Mouse (Mus musculus): ENCODE results near the gene Baiap2l1.
"Not testable (repeated sequence)": the region's sequence is repeated elsewhere in the genome, so short reads cannot be mapped to it uniquely, and the experiment has no call there.

The Baiap2l1 gene

DNA sequence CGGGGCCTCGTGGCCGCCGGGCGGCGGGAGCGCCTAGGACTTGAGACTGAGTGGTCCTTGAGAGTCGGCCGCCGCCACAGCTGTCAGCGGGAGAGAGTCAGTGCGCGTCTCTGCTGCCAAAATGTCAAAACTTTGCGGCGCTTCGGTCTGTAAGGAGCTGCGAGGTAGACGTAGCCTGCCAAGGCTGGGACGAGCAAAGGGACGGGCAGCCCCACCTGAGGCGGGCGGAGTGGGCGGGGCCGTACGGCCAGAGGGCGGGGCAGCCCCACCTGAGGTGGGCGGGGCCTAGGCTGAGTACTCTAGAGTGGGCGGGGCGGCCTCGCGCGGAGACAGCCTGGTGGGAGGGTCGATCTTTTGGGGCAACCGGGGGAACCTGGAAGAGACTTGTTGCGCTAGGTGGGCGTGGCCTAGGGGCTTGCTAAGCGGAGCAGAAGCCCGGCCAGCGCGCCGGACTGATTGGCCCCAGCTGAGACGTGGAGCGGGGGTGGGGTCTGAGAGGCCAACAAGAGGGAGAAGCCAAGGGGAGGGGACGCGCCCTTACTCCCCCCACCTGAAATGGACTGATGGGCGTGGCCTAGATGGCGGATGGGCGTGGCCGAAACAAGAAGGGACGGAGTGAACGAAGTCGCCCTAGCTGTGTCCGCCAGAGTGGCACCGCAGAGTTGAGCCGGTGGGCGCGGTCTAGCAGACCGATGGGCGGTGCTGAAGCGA lies at the start of gene Baiap2l1:
TSS of gene Baiap2l1 (minus strand) at position 232 of the 711 bp plus-strand sequence.
- peak; percentile 62 for DNase-seq (ENCODE audit: low spot score)

DNA sequence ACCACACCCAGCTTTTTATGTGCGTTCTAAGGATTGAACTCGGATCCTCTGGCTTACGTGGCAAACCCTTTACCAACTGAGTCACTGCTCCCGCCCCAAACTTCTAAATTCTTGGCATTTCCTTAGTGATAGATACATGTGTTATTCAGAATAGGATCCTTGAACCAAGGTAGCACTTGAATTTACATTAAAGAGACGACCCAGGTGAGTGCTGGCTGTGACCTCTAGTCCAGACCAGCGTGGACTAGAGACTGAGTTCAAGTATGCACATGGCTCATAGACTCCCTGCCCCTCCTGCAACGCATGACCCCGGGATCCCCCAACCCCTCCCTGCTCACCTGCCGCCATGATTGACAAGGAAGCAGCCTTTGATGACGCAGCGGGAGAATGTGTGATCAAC lies 48.3 kb upstream of the Baiap2l1 start:
- no peak for DNase-seq (ENCODE audit: low spot score)

DNA sequence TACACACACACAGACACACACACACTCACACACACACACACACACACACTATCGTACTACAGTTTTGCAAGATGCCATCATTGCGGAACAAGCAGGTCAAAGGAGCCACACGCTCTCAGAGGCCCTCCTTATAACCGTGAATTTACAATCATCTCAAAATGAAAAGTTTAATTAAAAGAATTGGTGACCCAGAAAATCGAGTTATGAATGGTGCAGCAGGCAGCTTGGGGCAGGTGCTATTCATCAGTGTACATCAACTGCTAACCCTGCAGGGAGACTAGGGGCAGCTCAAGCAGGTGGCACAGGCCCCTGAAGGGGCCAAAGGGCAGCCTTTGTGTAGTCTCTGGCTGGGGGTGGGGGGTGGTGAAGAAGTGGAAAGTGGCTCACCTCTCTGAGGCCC lies 42.9 kb upstream of the Baiap2l1 start:
- no peak for DNase-seq (ENCODE audit: low spot score)

DNA sequence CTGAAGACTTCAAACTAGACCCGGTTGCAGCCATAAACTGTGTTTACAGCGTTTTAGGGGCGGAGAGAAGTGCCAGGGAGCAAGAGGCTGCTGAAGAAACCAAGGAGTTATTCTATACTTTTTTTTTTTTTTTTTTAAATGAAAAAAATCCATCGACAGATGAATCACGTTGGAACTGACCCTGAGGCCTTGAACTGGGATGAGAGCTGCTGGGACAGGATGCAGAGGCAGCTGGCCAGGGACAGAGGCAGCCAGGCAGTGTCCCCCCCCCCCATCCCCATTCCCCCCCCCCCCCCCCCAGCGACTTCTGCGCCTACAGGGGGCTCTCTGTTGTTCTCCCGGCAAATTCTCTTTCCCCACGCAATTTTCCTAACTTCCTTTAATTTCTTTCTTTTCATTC lies 39.7 kb upstream of the Baiap2l1 start:
- no peak for DNase-seq (ENCODE audit: low spot score)

DNA sequence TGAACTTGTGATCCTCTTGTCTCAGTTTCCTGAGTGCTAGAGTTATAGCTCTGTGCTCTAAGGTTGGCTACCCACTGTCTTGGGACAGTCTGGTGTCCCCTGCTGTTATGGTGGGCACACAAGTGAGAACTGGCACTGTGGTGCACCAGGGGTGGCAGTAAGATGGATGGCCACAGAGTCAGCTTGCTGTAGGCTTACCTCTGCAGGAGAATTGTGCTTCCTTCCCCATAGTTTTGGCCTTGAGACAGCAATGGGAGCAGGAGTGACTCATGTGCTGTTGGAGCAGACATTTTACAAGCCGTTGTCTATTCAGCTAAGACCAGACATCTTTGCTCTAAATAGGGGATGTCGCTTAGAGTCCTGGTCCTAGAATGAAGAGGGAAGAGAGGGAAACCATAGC lies 36.2 kb upstream of the Baiap2l1 start:
- no peak for DNase-seq (ENCODE audit: low spot score)

DNA sequence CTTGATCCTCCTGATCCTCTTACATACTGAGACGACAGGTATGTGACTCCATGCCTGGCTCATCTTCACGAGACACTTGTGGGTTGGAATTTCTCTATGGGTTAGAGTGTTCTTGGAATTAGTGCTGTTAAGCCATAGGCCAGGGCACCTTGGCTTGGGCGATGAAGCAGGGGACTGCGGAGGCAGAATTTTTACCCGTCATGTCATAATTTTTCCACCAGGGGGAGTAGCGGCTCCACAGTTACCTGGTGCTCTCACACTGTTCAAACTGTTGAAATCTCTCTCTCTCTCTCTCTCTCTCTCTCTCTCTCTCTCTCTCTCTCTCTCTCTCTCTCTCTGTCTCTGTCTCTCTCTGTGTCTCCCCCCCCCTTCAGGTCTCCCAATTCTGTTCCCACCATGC lies 29.9 kb upstream of the Baiap2l1 start:
- peak; percentile 53 for DNase-seq (ENCODE audit: low spot score)

DNA sequence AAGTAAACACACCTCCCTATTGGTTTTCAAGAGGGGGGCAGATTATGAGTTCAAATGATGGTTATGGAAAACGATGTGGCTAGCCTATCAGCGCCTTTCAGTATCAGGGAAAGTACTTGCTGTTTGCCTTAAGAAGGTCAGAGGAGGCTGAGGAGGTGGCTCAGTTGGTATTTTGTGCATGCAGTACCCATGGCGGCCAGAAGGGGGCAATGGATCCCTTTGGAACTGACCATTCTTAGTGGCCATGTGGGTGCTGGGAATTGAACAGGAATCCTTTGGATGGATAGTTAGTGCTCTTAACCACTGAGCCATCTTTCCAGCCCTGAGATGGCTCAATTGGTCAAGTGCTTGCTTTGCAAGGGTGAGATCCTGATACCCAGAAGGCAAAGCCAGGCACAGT lies 26.0 kb upstream of the Baiap2l1 start:
- DNase-seq (ENCODE audit: low spot score), result no peak

DNA sequence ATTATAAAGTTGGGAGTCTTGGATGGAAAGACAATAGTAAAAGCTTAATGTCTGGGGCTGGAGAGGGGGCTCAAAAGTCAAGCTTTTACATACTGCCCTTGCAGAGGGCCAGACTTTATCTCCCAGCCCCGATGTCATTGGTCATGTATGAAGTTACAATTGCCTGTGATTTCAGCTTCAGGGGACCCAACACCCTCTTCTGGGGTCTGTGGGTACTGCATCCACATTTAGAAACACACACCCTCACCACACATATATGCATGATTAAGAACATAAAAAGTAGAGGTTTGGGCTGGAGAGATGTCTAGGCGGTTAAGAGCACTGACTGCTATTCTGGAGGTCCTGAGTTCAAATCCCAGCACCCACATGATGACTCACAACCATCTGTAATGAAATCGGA lies 23.9 kb upstream of the Baiap2l1 start:
- DNase-seq (ENCODE audit: low spot score), result peak; percentile 7

DNA sequence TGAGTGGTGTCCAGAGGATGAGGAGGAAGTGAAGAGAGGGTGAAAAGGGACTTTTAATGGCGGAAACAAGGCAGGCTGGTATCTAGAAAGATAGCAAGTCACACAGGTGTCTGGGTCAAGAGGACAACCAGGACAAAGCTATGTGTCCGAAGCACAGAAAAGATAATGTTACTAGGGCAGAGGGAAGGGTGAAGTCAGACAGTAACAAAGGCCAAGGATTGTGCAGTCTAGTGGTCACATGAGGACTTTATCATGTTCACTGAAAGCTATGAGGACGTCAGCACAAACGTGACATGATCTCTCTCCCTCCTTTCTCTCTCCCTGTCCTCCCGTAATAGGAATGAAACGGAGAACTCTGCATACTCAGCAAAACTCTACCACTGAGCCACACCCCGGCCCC lies 22.8 kb upstream of the Baiap2l1 start:
- DNase-seq (ENCODE audit: low spot score), result no peak

DNA sequence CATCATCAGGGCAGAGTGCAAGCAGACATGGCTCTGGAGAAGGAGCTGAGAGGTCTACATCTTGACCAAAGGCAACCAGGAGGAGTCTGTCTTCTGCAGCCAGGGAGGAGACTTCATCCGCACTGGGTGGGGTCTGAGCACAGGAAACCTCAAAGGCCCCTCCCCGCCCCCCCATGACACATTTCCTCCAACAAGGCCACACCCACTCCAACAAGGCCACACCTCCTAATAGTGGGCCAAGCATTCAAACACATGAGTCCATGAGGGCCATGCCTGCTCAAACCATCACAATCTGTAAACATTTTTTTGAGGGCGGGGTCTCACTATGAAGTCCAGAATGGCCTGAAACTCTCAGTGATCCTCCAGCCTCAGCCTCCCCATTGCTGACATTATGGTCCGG lies 21.5 kb upstream of the Baiap2l1 start:
- no peak for DNase-seq (ENCODE audit: low spot score)

DNA sequence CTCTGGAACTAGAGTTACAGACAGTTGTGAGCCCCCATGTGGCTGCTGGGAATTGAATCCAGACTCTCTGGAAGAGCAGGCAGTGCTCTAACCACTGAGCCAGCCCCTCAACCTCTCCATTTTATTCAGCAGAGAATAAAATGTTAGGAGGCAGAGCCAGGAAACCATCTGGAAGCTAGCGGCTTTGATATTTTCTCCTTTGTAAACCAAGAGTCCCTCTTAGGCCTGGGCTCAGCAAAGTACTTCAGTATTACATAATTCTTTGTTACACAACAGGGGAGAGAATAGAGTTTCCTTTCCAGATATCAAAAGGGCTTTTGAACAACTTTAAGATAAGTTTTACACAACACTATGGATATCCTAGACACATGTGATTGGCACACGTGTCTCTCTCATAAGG lies 15.0 kb upstream of the Baiap2l1 start:
- no peak for DNase-seq (ENCODE audit: low spot score)

DNA sequence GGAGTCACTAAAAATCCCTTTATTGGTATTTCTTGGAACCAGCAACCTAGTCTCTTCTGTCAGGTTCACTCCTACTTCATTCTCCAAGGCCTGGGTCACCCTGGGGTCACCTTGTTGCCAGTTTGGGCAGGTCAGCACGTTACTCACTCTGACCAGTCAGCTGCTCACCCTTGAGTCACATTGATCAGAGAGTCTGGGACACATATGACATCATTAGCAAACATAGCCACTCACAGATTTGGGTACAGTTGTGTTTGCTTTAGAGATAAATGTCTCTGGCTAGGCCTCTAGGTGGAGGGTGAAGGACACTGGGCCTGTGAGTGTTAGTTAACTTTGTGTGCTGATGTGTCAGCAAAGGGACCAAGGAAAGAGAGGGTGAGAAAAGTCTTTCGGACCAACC lies 14.3 kb upstream of the Baiap2l1 start:
- DNase-seq (ENCODE audit: low spot score), result no peak

DNA sequence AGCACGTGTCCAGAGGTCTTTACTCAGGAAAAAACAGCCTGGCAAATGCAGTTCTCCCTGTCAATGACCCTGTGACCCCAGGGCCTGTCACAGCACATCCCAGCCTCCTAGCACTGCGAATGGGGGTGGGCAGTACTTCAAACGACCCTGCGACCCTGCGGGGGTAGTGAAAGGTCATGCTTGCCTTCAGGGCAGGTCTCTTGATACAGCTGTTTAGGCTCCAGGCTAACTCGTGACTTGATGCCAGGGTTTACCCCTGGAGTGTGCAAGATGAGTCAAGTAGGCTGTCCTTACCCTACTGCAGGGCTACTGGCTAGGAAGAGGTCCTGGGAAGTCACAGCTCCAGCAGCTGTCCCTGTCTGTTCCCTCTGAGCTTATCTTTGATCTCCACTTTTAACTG lies 13.1 kb upstream of the Baiap2l1 start:
- DNase-seq (ENCODE audit: low spot score), result no peak

DNA sequence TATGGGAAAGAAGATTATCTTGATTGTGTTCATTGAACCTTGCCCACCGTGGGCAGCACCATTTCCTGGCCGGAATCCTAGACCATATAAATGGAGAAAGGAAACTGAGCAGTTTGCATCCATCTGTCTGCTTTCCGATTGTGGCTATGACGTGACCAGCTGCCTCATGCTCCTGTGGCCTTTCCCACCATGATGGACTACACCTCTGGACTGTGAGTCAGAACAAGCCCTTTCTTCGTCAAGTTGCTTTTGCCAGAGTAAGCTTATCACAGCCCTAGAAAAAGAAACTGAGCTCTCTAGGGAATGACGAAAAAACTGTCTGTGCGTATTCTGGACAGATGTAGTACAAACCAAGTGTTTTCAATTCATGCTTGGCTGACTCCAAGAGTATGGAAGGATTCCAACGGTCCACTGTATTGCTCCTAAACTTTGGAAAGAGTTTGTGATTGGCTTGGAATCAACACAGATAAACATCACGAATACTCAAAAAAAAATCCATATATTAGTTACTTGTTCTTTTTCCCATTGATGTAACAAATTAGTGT lies 10.8 kb upstream of the Baiap2l1 start:
- no peak for DNase-seq (ENCODE audit: low spot score)

DNA sequence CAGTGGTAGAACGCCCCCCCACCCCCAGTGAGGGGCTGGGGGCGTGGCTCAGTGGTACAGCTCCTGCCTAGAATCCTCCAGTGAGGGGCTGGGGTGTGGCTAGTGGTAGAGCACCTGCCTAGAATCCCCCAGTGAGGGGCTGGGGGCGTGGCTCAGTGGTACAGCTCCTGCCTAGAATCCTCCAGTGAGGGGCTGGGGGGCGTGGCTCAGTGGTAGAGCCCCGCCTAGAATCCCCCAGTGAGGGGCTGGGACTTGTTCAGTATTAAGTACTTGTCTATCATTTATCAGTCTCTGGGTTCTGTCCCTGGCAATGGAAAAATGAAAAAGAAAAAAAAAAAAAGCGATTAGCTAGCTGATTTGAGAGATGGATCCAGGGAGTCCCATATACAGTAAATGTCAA lies 8.6 kb upstream of the Baiap2l1 start:
- not testable (repeated sequence) for DNase-seq (ENCODE audit: low spot score)

DNA sequence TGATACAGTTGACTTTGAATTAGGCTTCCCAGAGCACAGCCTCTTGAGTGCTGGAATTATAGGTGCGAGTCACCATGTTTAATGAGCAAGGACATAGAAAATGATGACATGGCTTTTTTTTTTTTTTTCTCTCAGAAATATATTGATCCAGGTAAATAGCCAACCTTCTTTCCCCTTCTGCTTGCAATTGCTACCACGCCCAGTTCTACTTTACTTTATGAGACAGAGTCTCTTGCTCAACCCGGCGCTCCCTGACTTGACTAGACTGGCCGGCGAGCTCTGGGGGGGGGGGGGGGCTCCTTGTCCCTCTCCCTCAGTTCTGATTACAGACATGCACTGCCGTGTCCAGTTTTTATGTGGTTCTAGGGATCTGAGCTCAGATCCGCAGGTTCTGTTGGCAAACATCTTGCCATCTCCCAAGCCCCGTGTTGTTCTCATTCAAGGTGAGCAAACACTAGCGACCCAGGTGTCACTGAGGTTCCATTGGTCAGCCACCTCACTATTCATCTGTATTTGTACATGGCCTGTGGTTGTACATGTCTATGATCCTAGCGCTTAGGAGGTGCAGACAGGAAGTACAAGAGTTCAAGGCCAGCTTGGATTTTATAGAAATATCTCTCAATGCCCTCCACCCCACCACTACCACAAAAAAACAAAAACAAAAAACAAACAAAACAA lies 6.9 kb upstream of the Baiap2l1 start:
- DNase-seq (ENCODE audit: low spot score), result no peak

DNA sequence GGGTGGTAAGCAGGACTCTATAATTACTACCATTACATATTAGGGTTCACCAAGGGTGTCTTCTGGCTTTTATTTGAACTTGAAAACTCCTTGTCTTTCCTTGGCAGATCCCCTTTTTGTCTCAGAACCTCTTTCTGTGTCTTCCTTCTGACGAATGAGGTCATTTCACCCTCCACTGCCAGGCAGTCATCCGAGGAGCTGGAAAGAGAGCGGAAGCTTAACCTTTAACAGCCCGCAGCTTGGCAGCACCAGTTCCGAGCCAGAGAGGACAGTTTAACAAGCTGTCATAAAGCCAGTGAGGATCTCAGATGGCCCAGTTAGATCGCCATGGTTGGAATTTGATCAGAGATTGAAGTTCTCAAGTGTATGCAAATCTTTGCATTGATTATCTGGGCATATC lies 2.4 kb upstream of the Baiap2l1 start:
- no peak for DNase-seq (ENCODE audit: low spot score)

DNA sequence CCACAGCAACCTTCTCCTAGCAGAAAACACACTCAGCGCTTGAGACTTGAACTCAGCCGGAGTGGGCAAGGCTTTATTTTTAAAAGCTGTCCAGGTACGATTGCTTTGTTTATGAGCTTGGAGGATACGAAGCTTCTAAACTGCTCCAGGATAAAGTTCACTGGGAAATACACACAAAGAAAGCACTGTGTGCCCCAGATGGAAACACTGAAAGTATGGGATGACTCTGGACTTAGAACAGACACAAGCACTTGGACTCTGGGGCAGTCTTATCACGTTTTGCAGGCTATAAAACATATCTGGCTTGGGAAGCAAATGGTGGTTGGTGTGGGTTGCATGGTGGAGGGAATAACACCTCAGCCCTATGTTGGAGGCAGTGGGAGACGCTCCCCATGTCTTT lies 2.0 kb upstream of the Baiap2l1 start:
- no peak for DNase-seq (ENCODE audit: low spot score)

DNA sequence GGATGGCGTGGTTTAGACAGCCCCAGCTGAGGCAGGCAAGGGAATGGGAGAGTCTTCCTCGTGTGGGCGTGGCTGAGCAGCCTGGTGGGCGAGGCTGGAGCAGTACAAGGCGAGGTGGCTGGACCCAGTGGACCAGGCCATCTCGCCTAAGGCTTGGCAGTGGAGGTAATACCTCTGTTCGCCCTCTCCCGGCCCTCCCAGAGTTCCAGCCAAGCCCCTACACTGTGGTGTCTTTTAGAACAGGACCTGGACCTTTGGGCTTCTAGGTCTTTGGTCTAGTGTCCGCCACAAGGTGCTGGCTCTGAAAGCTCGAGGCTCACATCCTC lies 643 bp upstream of the Baiap2l1 start:
- DNase-seq (ENCODE audit: low spot score), result no peak

DNA sequence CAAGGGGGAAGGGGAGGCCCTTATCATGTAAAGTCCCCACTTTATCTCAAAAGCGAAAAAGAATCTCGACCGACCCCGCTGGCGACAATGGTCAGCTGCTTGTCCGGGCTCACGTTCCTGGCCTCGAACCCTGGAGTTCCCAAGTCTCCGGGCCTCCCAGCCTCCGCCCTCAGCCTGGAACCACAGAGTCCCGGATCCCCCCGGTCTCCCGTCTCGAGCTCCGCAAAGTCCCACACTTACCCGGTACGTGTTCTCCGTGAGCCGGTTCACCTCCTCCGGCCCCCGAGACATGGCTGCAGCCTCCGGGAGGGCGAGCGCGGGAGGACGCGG lies 396 bp downstream of the Baiap2l1 start:
- no peak for DNase-seq (ENCODE audit: low spot score)

DNA sequence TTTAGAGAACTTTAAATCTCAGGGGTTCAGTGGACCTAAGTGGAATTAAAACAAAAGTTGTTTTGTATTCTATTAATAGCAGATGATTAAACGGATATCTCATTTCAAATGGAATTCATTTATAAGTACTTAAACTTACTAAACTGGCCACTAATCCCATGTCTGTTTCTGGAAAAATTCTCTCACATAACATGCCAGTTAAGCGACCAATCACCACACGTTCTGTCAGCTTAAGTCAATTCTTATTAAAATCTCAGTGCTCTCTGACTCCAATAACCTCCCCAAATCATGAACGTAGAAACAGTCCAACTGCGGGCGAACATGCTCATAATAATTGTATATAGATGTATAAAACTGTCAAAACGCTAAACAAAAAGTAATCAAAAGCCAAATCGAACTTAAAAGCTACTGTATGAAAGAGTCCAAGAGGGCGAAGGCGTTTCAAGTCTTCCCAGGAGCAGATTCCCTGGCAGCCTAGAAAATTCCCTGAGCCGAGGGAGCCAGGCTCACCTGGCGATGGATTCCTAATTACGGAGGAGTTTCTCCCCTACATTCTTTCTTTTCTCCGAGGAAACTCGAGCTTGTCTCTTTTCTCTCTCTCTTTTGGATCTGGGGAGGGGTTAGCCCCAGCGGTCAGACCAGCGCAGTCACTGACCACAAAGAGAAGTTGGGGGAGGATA lies 996 bp downstream of the Baiap2l1 start:
- no peak for DNase-seq (ENCODE audit: low spot score)

DNA sequence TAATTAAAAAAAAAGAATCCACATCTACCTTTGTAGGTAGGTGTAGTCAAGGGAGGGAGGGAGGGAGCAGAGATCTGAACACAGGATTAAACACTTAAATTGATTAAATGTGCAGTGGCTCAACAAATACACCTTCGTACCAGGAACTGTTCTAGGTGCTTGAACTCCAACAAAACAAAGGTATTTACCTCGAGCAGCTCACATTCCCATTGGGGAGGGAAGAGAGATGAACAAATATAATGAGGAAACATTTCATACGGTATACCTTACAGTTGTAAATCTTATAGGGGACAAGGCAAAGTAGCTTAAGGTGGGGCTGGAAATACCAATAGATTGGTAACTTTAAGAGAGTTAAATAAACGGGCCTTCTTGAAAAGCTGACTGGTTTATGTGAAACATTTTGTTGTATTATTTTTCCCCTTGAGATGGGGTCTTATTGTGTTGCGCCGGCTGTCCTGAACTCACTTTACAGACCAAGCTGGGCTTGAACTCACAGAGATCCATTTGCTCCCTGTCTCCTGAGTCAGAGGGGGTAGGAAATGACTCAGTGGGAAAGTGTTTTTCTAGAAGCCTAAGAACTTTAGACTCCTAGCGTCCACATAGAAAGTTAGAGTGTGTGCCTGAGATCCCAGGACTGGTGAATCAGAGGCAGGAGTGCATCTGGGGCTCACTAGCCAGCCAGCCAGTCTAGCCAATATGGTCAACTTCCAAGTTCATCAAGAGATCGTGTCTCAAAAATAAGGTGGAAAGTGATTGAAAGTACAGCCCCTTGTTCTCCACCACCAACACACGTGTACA lies 5.5 kb downstream of the Baiap2l1 start:
- DNase-seq (ENCODE audit: low spot score), result no peak

DNA sequence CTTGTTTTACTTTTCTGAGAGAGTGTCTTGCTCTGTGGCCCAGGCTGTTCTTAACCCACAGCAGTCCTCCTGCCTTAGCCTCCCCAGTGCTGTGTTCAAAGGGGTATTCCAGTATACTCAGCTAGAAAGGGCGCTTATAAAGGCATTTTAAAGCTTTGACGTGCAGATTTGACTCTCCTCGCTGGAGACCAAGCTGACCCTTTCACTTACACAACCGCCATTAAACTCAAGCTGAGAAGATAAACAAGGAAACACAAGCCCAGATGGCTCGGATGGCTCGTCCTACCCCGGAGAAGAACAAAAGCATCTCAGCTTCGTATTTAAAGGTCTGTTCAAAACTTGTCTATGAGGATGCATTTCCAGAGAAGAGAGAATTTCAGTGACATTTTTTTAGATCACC lies 6.7 kb downstream of the Baiap2l1 start:
- no peak for DNase-seq (ENCODE audit: low spot score)

Data from layer of hippocampus, adult 11-12 months (tissue).